Mouse (Mus musculus) forebrain, embryonic 15.5 days (tissue): ENCODE measurements around the gene Faap20. TPM values are rescaled to one million over a fixed set of nuclear protein-coding genes. Genes with fewer than 3 reads are reported as not detected.
"Not testable (repeated sequence)": the region's sequence is repeated elsewhere in the genome, so short reads cannot be mapped to it uniquely, and the experiment has no call there.

Experiments used
- ATAC-seq: fragments of 200-750 bp; cut with Nextera tagmentation; replicated peaks from 2 replicates; pipeline ENCODE4 v1.8.0; 2017; ENCODE audit warnings: mild to moderate bottlenecking, moderate TSS enrichment, moderate library complexity
- H3K27ac ChIP-seq: fragments of 300-500 bp; sonication (generic); replicated peaks from 2 replicates; pipeline ENCODE4 v1.5.1; 2015; ENCODE audit warnings: mild to moderate bottlenecking, inconsistent platforms
- H3K27me3 ChIP-seq: fragments of 300-500 bp; sonication (generic); 2 replicates; pipeline ENCODE4 v1.6.1; 2015; ENCODE audit warnings: inconsistent platforms
- H3K36me3 ChIP-seq: fragments of 300-500 bp; sonication (generic); 2 replicates; pipeline ENCODE4 v1.6.1; 2015; ENCODE audit warnings: mild to moderate bottlenecking, inconsistent platforms
- H3K4me1 ChIP-seq: fragments of 300-500 bp; sonication (generic); 2 replicates; pipeline ENCODE4 v1.6.1; 2015; ENCODE audit warnings: inconsistent platforms
- H3K4me2 ChIP-seq: fragments of 300-500 bp; sonication (generic); replicated peaks from 2 replicates; pipeline ENCODE4 v1.6.1; 2015; ENCODE audit warnings: mild to moderate bottlenecking, inconsistent platforms
- H3K4me3 ChIP-seq: fragments of 300-500 bp; sonication (generic); 2 replicates; pipeline ENCODE4 v1.5.1; 2015; ENCODE audit warnings: mild to moderate bottlenecking, inconsistent platforms
- H3K9ac ChIP-seq: fragments of 300-500 bp; sonication (generic); replicated peaks from 2 replicates; pipeline ENCODE4 v1.6.1; 2015; ENCODE audit warnings: mild to moderate bottlenecking, inconsistent platforms
- H3K9me3 ChIP-seq: fragments of 300-500 bp; sonication (generic); 2 replicates; pipeline ENCODE4 v1.6.1; 2016; ENCODE audit warnings: inconsistent platforms
- WGBS: fragments of 180-500 bp; shearing (Covaris S2); methylation state at CpG from one replicate; pipeline ENCODE4 v1.1.7; 2015; ENCODE audit warnings: mixed read lengths; 5-methylcytosine and 5-hydroxymethylcytosine counted together
- polyA plus RNA-seq: library from polyadenylated mRNA; unstranded; fragments of >200 nt; fragmentation: Nextera tagmentation; extraction: Ambion mirVana; gene quantifications from 2 replicates; pipeline ENCODE4 v1.2.1, GENCODE M21; 2015

Faap20 gene
- polyA plus RNA-seq, 1 experiment from 2014 or later = 89.3 TPM

DNA sequence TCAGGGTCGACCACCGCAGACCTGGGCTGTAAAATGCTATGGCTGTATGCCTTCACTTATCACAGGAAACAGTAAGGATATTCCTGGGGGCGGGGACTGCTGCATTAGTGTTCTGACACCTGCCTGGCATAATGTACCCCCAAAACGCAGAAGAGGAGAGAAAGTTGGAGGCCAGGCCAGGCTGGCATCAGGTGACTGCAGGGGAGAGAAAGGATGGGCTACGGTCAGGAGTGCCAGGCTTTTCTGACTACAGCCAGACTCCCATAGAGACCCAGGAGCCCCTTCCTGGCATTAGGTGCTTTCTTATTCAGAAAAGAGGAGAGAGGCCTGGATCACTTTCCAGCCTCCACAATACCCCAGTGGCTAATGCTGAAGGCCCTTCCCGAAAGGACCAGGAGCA is 10.1 kb upstream of the Faap20 start:
- no peak overlapping the region for H3K27ac ChIP-seq
- H3K9ac ChIP-seq = no peak overlapping the region
- H3K4me2 ChIP-seq = no peak overlapping the region
- H3K27me3 ChIP-seq = no peaks in the 10 kb centered on the region
- no peaks in the 10 kb centered on the region for H3K9me3 ChIP-seq
- 62% methylated on average over 6 of the region's 6 CpGs for WGBS
- ATAC-seq = no peak
- no peak overlapping the region for H3K4me3 ChIP-seq
- H3K36me3 ChIP-seq = no peaks in the 10 kb centered on the region
- H3K4me1 ChIP-seq = peaks cover 22% of the 10 kb centered on the region

DNA sequence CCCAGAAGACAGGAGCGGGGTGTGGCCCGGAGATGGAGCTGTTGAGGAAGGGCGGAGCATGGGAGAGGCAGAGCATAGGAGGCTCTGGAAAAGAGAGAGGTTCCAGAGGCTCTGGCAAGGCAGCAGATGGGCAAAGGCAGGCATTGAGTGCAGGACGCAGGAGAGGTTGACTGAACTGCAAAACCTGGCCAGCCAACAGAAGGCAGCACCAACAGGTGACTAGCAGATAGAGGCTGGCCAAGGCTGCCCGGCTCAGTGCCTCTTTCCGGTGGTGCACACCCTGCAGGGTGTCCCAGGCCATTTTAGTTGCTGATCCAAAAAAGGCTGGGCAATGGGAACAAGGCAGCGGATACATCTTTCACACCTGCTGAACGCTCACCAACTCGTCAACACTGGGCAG is 7.8 kb upstream of the Faap20 start:
- Histone ChIP-seq H3K4me2 (no peak overlapping the region), H3K27me3 (no peaks in the 10 kb centered on the region), H3K27ac (no peak overlapping the region), H3K9ac (no peak overlapping the region), H3K4me1 (peaks cover 12% of the 10 kb centered on the region), H3K36me3 (no peaks in the 10 kb centered on the region), H3K4me3 (no peak overlapping the region), H3K9me3 (no peaks in the 10 kb centered on the region)
- no peak for ATAC-seq
- WGBS = 78% methylated on average over 9 of the region's 9 CpGs

DNA sequence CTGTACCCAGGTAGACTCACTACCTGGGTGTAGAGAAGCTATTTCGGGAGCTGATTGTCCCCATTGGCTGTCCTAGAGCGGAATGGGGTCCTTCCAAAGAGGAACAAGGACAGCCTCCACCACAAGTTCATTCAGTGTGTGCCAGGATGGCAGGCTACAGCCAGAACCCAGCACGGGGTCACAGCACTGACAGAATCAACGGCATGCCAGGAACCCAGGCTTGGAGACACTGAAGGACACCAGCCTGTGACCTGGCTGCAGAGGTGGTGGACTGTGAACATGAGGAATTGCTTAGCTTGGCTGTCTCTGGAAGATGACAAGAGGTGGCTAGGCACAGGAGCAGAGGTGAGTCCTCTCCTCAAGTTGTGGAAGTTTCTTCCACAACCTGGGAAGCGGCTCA is 7.3 kb upstream of the Faap20 start:
- no peaks in the 10 kb centered on the region for H3K9me3 ChIP-seq
- WGBS = 93% methylated on average over 5 of the region's 5 CpGs

DNA sequence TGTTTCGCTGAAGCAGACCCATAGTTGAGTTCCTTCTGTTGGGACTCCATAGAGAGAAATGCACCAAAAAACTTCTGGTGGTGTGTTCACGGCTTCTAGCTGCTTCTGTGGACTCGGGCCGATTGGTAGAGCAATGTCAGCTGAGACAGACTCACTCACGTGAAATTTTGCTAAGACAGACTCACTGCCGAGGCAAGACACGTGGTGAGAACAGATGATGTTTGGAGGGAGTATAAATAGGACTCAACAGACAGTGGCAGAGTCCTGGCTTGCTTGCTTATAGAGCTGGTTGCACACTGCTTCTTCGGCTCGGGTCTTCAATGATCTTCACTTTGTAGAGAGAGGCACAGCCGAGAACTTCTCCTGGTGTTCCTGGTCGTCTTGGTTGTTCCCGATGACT is 6.4 kb upstream of the Faap20 start:
- H3K27ac ChIP-seq = no peak overlapping the region
- ATAC-seq = no peak
- H3K27me3 ChIP-seq = no peaks in the 10 kb centered on the region
- H3K9me3 ChIP-seq = no peaks in the 10 kb centered on the region
- WGBS = 78% methylated on average over 12 of the region's 12 CpGs
- no peak overlapping the region for H3K4me3 ChIP-seq
- peaks cover 17% of the 10 kb centered on the region for H3K4me1 ChIP-seq
- no peak overlapping the region for H3K4me2 ChIP-seq
- H3K9ac ChIP-seq = no peak overlapping the region
- H3K36me3 ChIP-seq = no peaks in the 10 kb centered on the region

More for the DNA sequence above, 7.3 kb upstream of the Faap20 start:
- Histone ChIP-seq H3K9ac (no peak overlapping the region), H3K4me1 (peaks cover 17% of the 10 kb centered on the region), H3K4me2 (no peak overlapping the region), H3K4me3 (no peak overlapping the region), H3K27me3 (no peaks in the 10 kb centered on the region), H3K27ac (no peak overlapping the region), H3K36me3 (no peaks in the 10 kb centered on the region)
- ATAC-seq = no peak

DNA sequence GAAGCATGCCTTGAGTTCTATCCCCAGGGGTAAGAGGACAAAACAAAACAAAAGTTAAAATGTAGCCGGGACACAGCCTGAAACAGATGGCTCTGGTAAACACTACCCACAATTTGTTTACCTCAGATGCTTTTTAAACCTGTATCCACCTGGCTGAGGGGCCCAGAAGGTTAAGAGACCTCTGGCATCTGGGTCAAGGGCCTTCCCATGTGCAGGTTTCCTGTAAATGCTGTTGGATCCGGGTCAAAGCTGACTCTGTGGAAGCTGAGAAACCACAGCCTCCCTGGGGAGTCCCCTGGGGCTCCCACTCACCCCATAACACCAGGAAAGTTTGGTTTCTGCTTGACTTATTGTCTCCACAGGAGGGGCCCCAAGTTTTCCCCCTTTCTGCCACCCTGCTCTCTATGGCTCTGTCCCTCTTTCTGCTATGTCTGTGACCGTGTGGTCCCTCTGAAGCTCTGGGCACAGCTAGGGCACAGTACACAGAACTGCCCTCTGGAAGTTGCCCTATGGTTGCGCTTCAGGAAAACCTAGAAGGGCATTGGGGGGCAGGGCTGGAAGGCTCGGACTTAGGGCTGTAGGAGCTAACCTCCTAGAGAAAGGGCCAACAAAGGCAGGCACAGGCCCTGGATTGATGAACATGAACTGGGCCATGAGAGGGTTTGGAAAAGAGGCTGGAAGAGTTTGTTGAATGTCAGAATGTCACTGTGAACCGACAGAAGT is 3.7 kb upstream of the Faap20 start:
- Histone ChIP-seq H3K9ac (0 out of 2 replicates have a peak overlapping the region, but pooled peaks have one; percentile 1), H3K9me3 (no peaks in the 10 kb centered on the region), H3K27ac (peak overlapping the region; percentile 78), H3K36me3 (no peaks in the 10 kb centered on the region), H3K27me3 (no peaks in the 10 kb centered on the region), H3K4me2 (no peak overlapping the region), H3K4me1 (peaks cover 26% of the 10 kb centered on the region), H3K4me3 (no peak overlapping the region)
- 74% methylated on average over 6 of the region's 6 CpGs for WGBS
- no peak for ATAC-seq

DNA sequence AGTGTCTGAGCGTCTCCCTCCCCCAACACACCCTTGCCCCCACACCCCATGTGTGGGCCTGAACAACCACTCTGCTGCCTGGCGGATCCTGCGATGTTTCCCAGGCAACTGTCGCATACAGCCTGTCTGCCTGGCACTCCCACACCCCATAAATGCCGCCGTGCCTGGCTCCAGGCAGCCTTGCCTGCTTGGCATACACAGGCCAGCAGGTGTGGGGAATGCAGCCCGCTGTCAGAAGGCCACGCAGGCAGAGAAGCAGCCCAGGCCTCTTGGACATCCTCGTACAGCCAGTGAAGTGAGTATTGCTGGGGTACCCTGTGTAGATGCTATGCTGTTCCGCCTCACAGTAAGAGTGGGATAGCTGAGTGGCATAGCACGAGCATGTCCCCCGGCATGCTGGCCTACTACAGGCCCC is 2.9 kb upstream of the Faap20 start:
- peak; percentile 36 for ATAC-seq
- Histone ChIP-seq H3K27ac (peak overlapping the region; percentile 78), H3K4me1 (peaks cover 34% of the 10 kb centered on the region), H3K27me3 (no peaks in the 10 kb centered on the region), H3K9ac (no peak overlapping the region), H3K4me3 (no peak overlapping the region), H3K9me3 (no peaks in the 10 kb centered on the region), H3K36me3 (no peaks in the 10 kb centered on the region), H3K4me2 (no peak overlapping the region)
- 55% methylated on average over 12 of the region's 12 CpGs for WGBS

DNA sequence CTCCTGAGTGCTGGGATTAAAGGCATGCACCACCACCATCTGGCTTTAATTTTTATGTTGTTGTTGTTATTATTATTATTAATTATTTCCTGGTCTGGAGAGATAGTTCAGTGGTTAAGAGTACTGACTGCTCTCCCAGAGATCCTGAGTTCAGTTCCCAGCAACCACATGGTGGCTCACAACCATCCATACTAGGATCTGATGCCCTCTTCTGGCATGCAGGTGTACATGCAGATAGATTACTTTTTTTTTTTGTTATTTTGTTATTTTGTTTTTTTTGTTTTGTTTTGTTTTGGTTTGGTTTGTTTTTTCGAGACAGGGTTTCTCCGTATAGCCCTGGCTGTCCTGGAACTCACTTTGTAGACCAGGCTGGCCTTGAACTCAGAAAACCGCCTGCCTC is 1.5 kb upstream of the Faap20 start:
- 94% methylated on average over 3 of the region's 3 CpGs for WGBS
- not testable (repeated sequence) for H3K4me3 ChIP-seq, H3K4me2 ChIP-seq, H3K9me3 ChIP-seq, H3K9ac ChIP-seq, H3K27me3 ChIP-seq, H3K27ac ChIP-seq, ATAC-seq, H3K36me3 ChIP-seq
- H3K4me1 ChIP-seq = peaks cover 47% of the 10 kb centered on the region

DNA sequence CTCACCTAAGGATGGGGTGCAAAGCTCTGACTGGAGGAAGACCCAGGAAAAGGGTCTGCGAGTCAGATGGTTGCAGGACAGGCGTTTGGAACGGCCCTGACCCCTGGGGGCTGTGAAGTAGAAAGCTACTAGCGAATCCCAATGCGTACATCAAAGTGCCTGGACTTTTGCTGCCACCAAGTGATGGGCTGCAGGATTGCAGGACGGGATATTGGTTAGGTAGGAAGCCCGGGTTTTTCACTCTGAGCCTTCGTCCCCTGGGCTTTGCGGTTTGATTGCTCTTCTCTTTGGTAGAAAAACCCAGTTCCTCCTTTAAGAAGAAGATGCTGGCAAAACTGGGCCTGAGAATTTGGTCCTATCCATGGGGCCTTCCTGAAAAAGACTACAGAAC is 350 bp upstream of the Faap20 start:
- Histone ChIP-seq H3K36me3 (no peaks in the 10 kb centered on the region), H3K9me3 (no peaks in the 10 kb centered on the region), H3K9ac (peak overlapping the region; percentile 84), H3K27me3 (no peaks in the 10 kb centered on the region), H3K4me3 (peak overlapping the region; percentile 67), H3K4me2 (peak overlapping the region; percentile 83), H3K4me1 (peaks cover 55% of the 10 kb centered on the region), H3K27ac (peak overlapping the region; percentile 99)
- under 1% methylated on average over 9 of the region's 9 CpGs for WGBS
- ATAC-seq = peak; percentile 62

DNA sequence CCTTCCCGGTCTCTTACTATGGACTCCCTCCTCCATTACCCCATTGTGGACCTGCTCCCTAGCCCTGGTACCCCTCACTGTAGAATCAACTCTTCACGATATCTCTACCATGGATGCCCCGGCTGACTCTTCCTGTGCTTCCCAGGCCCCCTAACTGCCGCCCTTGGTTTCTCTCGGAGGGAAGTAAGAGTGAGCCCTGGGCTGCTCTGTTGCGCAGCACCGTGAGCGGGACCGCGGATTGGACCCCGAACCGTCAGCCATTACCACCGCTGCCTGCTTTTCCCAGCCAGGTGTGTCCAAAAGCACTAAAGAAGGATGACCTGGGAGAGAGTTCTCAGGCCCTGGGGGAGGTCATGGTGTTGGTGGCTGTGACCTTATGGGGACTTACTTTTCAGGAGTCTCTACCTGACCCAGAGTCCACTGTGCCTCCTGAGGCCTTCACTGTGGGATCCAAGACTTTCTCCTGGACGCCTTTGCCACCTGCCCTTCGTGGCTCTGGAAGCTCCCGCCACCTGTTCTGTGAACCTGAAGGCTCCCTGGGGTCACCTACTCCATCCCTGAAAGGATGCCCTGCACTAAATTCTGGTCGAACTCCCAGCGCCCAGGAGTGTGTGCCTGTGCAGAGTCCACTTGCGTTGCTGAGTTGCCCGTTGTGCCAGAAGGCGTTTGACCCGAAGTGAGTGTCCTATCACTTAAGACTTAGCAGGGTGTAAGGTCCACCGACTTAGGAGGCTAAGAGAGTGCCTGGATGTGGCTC is 937 bp downstream of the Faap20 start:
- H3K27ac ChIP-seq = peak overlapping the region; percentile 99
- H3K36me3 ChIP-seq = no peaks in the 10 kb centered on the region
- H3K27me3 ChIP-seq = no peaks in the 10 kb centered on the region
- H3K4me1 ChIP-seq = peaks cover 55% of the 10 kb centered on the region
- H3K4me2 ChIP-seq = peak overlapping the region; percentile 83
- peak; percentile 26 for ATAC-seq
- peak overlapping the region; percentile 84 for H3K9ac ChIP-seq
- no peaks in the 10 kb centered on the region for H3K9me3 ChIP-seq
- peak overlapping the region; percentile 67 for H3K4me3 ChIP-seq
- 8% methylated on average over 23 of the region's 23 CpGs for WGBS

DNA sequence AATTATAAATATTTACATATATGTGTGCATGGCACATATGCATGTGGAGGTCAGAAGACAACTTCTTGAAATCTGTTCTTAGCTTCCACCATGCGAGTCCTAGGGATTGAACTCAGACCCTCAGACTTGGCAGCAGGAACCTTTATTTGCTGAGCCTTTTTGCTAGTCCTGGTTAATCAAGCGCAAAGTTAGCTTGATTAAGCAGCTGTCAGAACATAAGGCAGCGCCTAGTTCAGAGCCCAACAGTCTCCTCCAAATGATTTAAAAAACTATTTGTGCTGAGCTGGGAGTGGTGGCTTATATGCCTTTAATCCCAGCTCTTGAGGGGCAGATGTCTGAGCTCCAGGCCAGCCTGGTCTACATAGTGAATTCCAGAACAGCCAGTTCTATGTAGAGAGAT is 1.5 kb downstream of the Faap20 start:
- Histone ChIP-seq H3K27me3 (no peaks in the 10 kb centered on the region), H3K36me3 (no peaks in the 10 kb centered on the region; the same call in 1 of the 2 replicates), H3K4me1 (peaks cover 49% of the 10 kb centered on the region), H3K4me2 (peak overlapping the region; percentile 83), H3K9me3 (no peaks in the 10 kb centered on the region), H3K27ac (peak overlapping the region; percentile 99), H3K9ac (peak overlapping the region; percentile 84), H3K4me3 (peak overlapping the region; percentile 67)
- WGBS = 28% methylated on average over 3 of the region's 3 CpGs
- ATAC-seq = no peak

DNA sequence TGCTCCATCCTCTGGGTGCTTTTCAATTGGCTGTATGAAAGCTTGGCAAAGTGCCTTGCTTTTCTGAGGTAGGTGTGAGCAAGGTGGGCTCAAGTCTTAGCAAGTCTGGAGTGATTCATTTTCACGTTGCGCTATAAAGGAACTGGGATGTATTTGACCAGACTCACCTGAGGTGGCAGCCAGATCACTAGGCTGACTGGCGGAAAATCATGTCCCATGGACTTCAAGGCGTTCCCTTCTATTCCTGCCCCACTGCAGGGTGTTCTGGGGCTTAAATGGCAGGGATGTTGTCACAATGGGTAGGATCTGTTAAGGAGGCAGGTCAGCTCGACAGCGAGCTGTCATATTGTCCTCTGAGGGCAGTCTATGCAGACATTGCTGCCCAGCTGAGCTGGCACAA is 2.7 kb downstream of the Faap20 start:
- Histone ChIP-seq H3K4me2 (peak overlapping the region; percentile 83; the same call in 1 of the 2 replicates), H3K36me3 (no peaks in the 10 kb centered on the region; the same call in 1 of the 2 replicates), H3K4me3 (no peak overlapping the region), H3K4me1 (peaks cover 38% of the 10 kb centered on the region), H3K9ac (peak overlapping the region; percentile 84; the same call in 1 of the 2 replicates), H3K9me3 (no peaks in the 10 kb centered on the region), H3K27me3 (no peaks in the 10 kb centered on the region), H3K27ac (0 out of 2 replicates have a peak overlapping the region, but pooled peaks have one; percentile 3)
- ATAC-seq = no peak
- 77% methylated on average over 6 of the region's 6 CpGs for WGBS

DNA sequence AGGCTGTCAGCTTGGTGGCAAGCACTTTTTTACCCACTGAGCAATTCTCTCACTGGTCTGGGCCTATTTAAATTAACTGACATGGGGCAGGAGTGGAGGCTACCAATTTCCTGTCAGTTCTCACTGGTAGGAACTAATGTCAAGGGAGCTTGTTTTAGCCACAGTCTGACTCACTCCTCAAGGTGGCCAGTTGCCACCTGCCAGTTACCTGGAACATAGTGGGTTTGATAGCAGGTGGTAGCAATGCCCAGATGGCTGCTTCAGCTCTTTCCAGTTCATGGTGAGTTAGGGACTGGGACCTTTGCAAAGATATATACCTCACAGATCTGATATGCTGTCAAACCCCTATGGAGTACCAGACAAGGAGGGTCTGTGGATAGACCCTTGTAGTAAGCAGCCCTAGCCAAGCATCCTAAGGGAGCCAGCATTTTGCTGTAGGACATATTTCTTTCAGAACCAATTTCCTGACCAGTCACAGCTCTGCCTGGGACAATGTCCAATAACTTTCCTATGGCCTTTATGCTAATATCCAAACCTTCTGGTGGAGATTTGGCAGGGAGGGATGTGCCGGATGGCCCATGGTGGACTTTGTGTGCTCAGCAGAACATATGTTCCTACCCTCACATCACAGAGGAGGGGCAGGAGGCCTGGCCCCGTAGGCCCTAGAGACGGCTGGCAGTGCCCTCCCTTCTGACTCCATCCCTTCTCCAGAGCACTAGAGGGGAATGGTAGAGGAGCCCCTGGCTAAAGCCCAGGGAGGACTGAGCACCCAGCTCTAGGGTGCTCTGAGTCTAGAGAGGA is 15.1 kb downstream of the Faap20 start:
- Histone ChIP-seq H3K36me3 (peaks cover 16% of the 10 kb centered on the region; the same call in 1 of the 2 replicates), H3K27ac (no peak overlapping the region), H3K9ac (no peak overlapping the region), H3K4me3 (no peak overlapping the region), H3K4me1 (no peaks in the 10 kb centered on the region), H3K9me3 (no peaks in the 10 kb centered on the region), H3K4me2 (no peak overlapping the region), H3K27me3 (no peaks in the 10 kb centered on the region)
- WGBS = 79% methylated on average over 3 of the region's 3 CpGs
- no peak for ATAC-seq
